Comparison of ENCODE assay signal across 15 mouse cellular contexts in the genomic region with DNA sequence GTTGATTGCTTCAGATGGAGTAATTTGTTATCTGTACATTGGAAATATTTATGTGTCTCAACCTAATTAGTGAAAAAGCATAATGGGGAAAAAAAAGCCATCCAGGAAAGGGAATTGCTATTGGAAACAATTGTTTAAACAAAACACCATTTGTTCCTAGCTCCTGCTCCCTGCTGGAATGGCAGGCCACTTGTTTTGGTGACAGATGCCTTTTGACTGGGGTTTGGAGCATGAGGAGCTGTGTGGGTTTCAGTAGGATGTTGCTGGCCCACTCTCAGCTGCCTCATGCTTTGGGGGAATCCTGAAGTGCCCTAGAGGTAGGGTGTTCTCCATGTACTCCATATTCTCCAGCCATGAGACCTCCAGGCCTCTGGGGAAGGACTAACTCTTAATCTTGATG.
"Had no signal": no experiment of that assay in that cellular context is flagged by ENCODE, and none has a peak within 500 bp of the region (broad histone marks: within the 10 kb centered on the region; RNA-seq: fewer than 3 reads in every experiment).

No protein-coding gene starts in this region.

- DNase-seq: kidney, adult 11 months; kidney, adult 8-10 months; kidney, postnatal 10 days; kidney, postnatal 36 days; liver; lung, adult 18-20 months; lung, postnatal 14 days; lung, postnatal 4 days; thymus, adult 2 months; thymus, postnatal 14 days; thymus, postnatal 4 days had no signal

- ATAC-seq: intestine, embryonic 15.5 days; liver, embryonic 12.5 days; midbrain, embryonic 13.5 days; midbrain, embryonic 16.5 days had no signal
